Mouse (Mus musculus) bone marrow macrophage, adult 2 months (primary cell): ENCODE measurements around the gene Inpp4a. TPM values are rescaled to one million over a fixed set of nuclear protein-coding genes. Genes with fewer than 3 reads are reported as not detected.

ENCODE experiments used
- H3K27ac ChIP-seq: 2 replicates; pipeline ENCODE4 v1.5.1; 2012; ENCODE audit warnings: low read depth, low read length; ENCODE audit not compliant: insufficient read depth
- H3K4me1 ChIP-seq: 2 replicates; pipeline ENCODE4 v1.6.1; 2012; ENCODE audit warnings: low read length; ENCODE audit not compliant: control insufficient read depth, insufficient read depth
- H3K4me3 ChIP-seq: 2 replicates; pipeline ENCODE4 v1.5.1; 2012; ENCODE audit warnings: mild to moderate bottlenecking, low read length, moderate library complexity; ENCODE audit not compliant: insufficient read depth
- CTCF ChIP-seq: IDR thresholded peaks from 2 replicates; pipeline ENCODE4 v1.5.1; 2012; ENCODE audit warnings: low read depth, mild to moderate bottlenecking, low read length, moderate library complexity
- POLR2A ChIP-seq: IDR thresholded peaks from 2 replicates; pipeline ENCODE4 v1.6.1; 2012; ENCODE audit warnings: mild to moderate bottlenecking, low read depth, low read length, borderline replicate concordance
- polyA plus RNA-seq: library from polyadenylated mRNA; stranded (reverse); fragments of >200 nt; gene quantifications from 2 replicates; pipeline ENCODE4 v1.2.4, GENCODE M21; 2012; ENCODE audit not compliant: missing spikeins, insufficient read depth, insufficient read length

Inpp4a gene
- polyA plus RNA-seq, 1 experiment = 40.7 TPM

DNA sequence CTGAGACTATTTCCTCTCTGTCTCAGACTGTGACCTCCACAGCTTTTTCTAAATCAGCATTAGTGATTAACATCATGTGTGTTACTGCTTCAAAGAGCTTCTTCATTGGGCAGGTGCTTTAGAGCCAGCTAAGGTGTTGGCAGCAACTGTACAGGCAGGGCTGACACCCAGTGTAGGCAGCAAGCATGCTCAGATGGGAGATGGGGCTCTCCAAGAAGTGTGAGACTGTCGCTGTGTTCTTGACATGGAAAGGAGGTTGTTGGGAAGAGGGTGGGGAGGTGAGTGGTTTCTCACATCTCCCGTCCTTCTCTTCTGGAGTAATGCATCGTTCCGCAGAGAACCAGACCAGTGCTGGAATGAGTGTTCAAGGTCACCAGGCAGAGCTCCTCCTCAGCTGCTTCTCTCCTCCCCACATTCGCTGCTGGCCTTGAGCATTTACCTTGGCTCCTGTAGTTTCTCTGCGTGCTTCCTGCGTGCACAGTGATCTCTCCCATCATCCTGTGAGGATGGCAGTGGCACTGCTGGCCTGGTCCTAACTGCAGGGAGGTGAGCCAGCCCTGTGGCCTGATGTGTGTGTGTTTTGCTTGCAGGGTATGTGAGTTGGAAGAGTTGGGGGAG lies 69.2 kb downstream of the Inpp4a start:
- H3K4me3 ChIP-seq = no peak overlapping the region
- no peaks in the 10 kb centered on the region for H3K4me1 ChIP-seq
- H3K27ac ChIP-seq = no peak overlapping the region
- TF ChIP-seq POLR2A (no peak), CTCF (no peak)

DNA sequence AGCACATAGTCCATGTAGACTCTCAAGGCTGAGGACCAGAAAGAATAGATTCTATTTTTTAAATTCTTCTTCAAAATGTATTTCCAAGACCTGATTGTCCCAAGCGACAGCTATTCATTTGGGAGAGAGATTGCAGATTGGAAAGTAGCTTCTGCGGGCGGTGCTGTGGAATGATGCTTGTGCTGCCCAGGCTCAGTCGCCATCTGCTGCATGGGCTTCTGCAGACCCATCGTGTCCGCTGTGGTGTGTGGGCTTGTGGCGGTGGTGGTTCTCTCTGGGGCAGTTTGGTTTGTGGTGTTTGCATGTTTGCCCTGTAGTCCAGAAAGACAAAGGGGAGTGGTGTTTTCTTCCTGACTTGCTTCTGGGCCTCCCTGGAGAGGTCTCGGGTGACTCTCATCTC lies 76.5 kb downstream of the Inpp4a start:
- Histone ChIP-seq H3K27ac (no peak overlapping the region), H3K4me3 (no peak overlapping the region), H3K4me1 (no peaks in the 10 kb centered on the region)
- TF ChIP-seq CTCF (no peak), POLR2A (no peak)

DNA sequence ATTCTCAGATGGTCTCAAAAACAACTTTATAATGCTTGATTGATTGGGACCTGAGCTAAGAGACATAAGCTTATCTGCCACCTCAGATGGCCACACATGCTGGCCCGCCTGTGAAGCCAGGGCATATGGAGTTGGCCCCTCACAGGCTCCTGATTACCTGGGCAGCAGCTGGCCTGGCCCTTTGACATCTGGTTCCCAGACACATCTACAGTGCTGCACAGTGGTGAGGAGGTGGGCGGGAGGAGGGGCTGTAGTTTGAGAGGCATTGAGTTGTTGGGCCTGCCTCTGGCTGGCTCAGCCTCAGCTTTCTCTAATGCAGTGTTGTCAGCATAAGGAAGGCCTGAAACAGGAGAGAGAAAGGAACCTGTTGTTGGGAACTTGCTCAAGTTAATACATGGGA lies 77.1 kb downstream of the Inpp4a start:
- Histone ChIP-seq H3K4me1 (no peaks in the 10 kb centered on the region), H3K4me3 (no peak overlapping the region), H3K27ac (no peak overlapping the region)
- no peak for TF ChIP-seq CTCF
- no peak for TF ChIP-seq POLR2A

DNA sequence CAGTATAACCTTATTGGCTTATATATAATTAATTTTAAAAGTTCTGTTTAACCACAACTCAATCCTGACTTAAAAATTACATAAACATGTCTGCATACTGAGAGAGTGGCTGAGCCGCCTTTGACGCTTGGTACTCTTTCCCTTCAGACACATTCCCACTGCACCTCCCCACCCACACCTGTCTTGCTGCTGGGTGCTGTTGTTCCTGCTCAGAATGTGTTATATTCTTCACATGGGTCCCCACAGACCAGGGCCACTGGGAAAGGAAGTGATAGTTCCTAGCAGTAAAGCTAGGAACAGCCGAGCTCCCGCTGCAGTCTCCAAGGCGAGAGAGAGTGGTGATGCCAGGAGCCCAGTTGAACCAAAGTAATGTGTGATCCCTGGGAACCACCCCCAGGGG lies 78.4 kb downstream of the Inpp4a start:
- no peak for TF ChIP-seq CTCF
- TF ChIP-seq POLR2A = no peak
- no peak overlapping the region for H3K4me3 ChIP-seq
- no peaks in the 10 kb centered on the region for H3K4me1 ChIP-seq
- H3K27ac ChIP-seq = no peak overlapping the region

DNA sequence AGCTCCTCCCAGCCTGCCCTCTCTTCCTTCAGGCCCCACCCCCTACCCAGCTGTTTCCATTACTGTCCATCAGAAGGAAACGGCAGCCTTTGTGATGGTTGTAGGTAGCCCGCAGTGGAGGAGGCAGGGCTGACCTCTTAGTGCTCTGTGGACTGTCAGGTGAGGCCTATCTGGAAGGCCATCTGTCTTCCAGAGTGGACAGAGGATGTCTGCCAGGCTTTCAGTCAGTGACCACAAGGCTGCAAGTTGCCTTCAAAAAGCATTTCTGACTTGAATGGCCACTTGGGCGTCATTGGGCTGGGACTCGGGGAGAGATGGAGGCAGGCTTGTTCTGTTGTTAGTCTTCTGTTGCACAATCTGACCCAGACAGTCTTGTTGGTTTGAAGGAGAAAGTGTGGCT lies 79.9 kb downstream of the Inpp4a start:
- H3K4me3 ChIP-seq = no peak overlapping the region
- H3K27ac ChIP-seq = no peak overlapping the region
- no peaks in the 10 kb centered on the region for H3K4me1 ChIP-seq
- TF ChIP-seq POLR2A (no peak), CTCF (no peak)

DNA sequence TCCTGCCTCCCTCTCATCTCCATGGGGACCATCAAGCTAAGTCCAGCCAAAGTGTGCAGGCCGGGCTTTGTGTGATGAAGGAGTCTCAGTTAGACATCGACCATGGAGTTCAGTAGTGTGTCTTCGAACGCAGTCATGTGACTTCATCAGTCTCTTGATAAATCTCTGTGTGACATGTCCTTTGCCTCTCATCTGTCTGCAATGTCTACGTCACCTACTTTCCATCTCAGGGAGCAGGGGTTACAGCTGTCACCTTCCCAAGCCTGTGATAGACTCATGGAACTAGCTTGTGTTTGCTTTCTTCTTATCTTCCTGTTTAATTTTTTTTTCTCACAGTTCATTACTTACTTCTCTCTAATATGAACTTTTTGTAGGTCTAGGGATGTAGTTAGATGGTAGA lies 81.2 kb downstream of the Inpp4a start:
- no peaks in the 10 kb centered on the region for H3K4me1 ChIP-seq
- no peak overlapping the region for H3K4me3 ChIP-seq
- TF ChIP-seq POLR2A (no peak), CTCF (no peak)
- no peak overlapping the region for H3K27ac ChIP-seq

DNA sequence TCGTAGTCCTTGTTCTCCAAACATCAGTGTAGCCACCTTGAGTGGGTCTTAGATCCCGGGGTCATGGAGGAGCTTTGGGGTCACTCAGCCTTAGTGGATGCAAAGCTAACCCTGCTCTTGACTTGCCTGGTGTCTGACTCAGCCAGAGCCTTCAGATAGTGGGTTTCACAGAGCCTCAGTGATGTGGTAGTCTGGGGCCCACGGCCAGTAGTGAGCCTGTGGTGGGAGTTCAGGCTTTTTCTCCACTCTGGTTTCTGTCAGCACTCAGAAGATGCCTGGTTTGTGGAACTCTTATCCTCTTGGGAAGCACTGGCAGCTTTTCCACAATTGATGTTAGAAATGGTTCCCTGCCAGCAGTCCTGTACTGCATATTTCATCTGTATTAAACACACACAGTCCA lies 84.6 kb downstream of the Inpp4a start:
- TF ChIP-seq POLR2A (no peak), CTCF (no peak)
- Histone ChIP-seq H3K27ac (no peak overlapping the region), H3K4me3 (no peak overlapping the region), H3K4me1 (no peaks in the 10 kb centered on the region)

DNA sequence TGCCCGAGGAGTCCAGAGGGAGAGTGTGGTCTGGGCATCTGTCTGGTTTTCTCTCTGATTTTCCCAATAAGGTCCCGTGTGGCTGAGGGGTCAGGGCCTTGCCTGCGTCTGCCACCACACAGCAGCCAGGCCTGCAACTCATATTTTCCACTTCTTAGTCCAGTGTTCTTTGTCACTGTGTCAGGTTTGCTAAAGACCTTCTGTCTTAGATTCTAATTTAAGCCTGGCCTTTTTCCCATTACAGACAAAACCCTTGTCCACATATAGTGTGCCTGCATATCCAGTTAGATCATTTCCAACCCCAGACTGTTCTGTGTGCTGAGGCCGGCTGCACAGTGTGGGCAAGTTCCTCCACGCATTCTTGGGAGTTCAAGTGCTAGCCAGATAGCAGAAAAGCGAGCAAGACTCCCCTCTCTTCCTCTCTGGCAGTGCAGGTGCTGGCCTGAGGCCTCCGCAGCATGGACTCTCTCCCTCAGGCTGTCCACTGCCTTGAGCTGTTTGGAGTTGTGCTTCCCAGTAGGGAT lies 86.8 kb downstream of the Inpp4a start:
- TF ChIP-seq POLR2A = no peak
- no peak for TF ChIP-seq CTCF
- H3K4me1 ChIP-seq = no peaks in the 10 kb centered on the region
- no peak overlapping the region for H3K27ac ChIP-seq
- H3K4me3 ChIP-seq = no peak overlapping the region

DNA sequence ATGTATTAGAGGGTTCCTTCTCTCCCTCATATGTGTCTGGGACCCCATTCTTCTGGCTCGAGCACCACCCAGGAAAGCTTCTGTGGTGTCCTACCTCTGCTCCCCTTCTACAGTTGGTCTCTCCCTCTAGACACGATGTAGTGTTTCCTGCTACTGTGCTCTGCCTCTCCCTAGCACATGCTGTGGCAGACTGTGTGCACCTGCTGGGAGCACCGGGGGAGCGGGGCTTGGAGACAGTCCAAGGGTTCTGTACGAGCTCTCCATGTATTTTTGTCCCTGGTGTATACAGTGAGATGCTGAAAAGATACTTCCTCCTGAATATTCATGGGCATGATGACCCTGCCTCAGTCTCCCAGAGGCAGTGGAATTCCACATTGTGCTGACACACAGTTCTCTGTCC lies 93.5 kb downstream of the Inpp4a start:
- H3K4me1 ChIP-seq = no peaks in the 10 kb centered on the region
- no peak overlapping the region for H3K27ac ChIP-seq
- TF ChIP-seq CTCF (no peak), POLR2A (no peak)
- no peak overlapping the region for H3K4me3 ChIP-seq

DNA sequence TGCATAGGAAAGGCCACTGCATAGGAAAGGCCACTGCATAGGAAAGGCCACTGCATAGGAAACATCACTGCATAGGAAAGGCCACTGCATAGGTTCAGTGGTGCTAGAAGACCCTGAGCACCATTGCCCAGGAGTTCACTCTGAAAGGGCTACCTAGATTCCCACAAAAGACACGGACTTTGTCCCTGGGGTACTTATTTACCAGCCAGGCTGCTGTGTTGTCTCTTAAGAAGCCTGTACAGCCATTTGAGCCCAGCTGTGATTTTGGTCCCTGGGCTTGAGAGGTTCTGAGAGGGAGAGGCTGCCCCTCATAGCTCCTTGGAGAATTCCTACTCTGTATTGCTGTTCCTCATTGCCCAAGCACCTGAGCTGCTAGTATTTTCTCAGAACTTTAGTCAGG lies 96.8 kb downstream of the Inpp4a start:
- TF ChIP-seq CTCF (no peak), POLR2A (no peak)
- H3K27ac ChIP-seq = no peak overlapping the region
- no peaks in the 10 kb centered on the region for H3K4me1 ChIP-seq
- H3K4me3 ChIP-seq = no peak overlapping the region

DNA sequence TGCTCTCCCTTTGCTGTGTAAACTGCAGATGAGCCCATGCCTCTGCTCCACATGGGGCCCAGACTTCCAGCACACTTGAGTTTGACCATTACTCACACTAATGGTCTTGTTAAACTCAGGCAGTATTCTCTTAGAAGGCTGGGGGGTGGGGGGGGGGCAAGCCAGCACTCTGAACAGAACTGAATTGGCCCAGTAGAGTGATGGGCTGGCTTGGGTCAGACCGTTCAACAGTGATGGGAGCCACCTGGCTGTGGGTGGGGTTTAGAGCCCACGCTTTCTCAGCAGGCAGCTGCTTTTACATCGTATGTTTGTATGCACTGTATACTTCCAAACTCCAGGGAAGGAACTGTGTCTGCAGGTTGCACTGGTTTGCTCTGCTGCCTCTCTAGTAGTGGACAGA lies 99.3 kb downstream of the Inpp4a start:
- H3K27ac ChIP-seq = no peak overlapping the region
- TF ChIP-seq CTCF (no peak), POLR2A (no peak)
- H3K4me3 ChIP-seq = no peak overlapping the region
- H3K4me1 ChIP-seq = no peaks in the 10 kb centered on the region
